Mouse (Mus musculus): Measurements from ENCODE around the gene Med28. TPM values are rescaled to one million over a fixed set of nuclear protein-coding genes. Genes with fewer than 3 reads are reported as not detected.

Med28 gene
- polyA plus RNA-seq, 1 experiment from 2014 or later = 192 TPM

GRCm38 (mm10) chr5:45520809-45521110 lies 731 bp downstream of the Med28 start:
- H3K36me3 ChIP-seq (ENCODE audit: control insufficient read depth, insufficient read depth, low read length) = peaks cover 6% of the 10 kb centered on the region
- H3K4me1 ChIP-seq (ENCODE audit: control insufficient read depth, insufficient read depth, low read length) = peaks cover 9% of the 10 kb centered on the region
- no peak for ATAC-seq (replicated peaks; ENCODE audit: insufficient number of reproducible peaks, low FRiP score, low TSS enrichment)
- H3K4me2 ChIP-seq = peak overlapping the region; percentile 84
- H3K9ac ChIP-seq (ENCODE audit: low read depth, low read length) = peak overlapping the region; percentile 95
- H3K9me3 ChIP-seq (replicated peaks; ENCODE audit: control insufficient read depth, low read length) = no peaks in the 10 kb centered on the region
- H3K27me3 ChIP-seq (ENCODE audit: control insufficient read depth, insufficient read depth, low read length) = no peaks in the 10 kb centered on the region
- 4% methylated on average over 5 of the region's 5 CpGs for WGBS (ENCODE audit: insufficient replicate concordance)
- H3K27ac ChIP-seq (ENCODE audit: low read depth, low read length) = no peak overlapping the region
- H3K4me3 ChIP-seq (ENCODE audit: low read depth, low read length) = peak overlapping the region; percentile 96

DNA sequence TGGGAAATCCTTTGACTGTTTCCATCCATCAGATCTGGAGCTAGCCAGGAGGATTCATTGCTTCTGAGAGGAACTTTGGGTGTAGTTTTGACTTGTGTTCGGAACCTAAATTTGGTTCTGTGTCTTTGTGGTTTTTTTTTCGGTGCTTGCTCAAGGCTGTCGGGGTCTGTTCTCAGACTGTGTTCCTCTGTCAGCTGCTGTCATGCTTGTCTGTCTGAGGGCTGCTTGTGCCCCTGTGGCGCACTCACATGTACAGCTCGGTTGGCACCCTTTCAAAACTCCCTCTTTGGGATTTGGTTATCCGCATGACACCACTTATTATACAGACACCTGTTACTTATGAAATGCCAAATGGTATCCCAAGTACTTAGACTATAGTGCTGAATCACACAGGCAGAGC lies 1.6 kb downstream of the Med28 start:
- Histone ChIP-seq H3K9ac (ENCODE audit: low read depth, low read length) (no peak overlapping the region), H3K27me3 (ENCODE audit: control insufficient read depth, insufficient read depth, low read length) (no peaks in the 10 kb centered on the region), H3K9me3 (replicated peaks; ENCODE audit: control insufficient read depth, low read length) (no peaks in the 10 kb centered on the region), H3K4me3 (ENCODE audit: low read depth, low read length) (no peak overlapping the region), H3K4me2 (peak overlapping the region; percentile 84; the same call in 1 of the 2 replicates), H3K4me1 (ENCODE audit: control insufficient read depth, insufficient read depth, low read length) (peaks cover 9% of the 10 kb centered on the region), H3K27ac (ENCODE audit: low read depth, low read length) (no peak overlapping the region), H3K36me3 (ENCODE audit: control insufficient read depth, insufficient read depth, low read length) (peaks cover 9% of the 10 kb centered on the region)
- no peak for ATAC-seq (replicated peaks; ENCODE audit: insufficient number of reproducible peaks, low FRiP score, low TSS enrichment)
- WGBS (ENCODE audit: insufficient replicate concordance) = 91% methylated on average over 6 of the region's 6 CpGs

DNA sequence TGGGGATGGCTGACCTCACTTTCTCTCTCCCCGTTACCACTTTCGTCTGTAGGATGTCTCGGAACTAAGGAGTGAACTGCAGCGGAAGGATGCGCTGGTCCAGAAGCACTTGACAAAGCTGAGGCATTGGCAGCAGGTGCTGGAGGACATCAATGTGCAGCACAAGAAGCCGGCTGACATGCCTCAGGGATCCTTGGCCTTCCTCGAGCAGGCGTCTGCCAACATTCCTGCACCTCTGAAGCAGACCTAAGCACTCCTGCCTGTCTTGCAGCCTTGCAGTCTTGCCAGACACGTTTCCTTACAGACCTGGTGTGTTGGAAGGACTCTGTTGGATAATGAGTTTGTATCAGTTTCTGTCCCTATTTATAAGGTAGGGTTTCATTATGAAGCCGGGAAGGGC lies 5.1 kb downstream of the Med28 start:
- no peak for ATAC-seq (replicated peaks; ENCODE audit: insufficient number of reproducible peaks, low FRiP score, low TSS enrichment)
- H3K9me3 ChIP-seq (replicated peaks; ENCODE audit: control insufficient read depth, low read length) = no peaks in the 10 kb centered on the region
- H3K4me2 ChIP-seq = no peak overlapping the region

DNA sequence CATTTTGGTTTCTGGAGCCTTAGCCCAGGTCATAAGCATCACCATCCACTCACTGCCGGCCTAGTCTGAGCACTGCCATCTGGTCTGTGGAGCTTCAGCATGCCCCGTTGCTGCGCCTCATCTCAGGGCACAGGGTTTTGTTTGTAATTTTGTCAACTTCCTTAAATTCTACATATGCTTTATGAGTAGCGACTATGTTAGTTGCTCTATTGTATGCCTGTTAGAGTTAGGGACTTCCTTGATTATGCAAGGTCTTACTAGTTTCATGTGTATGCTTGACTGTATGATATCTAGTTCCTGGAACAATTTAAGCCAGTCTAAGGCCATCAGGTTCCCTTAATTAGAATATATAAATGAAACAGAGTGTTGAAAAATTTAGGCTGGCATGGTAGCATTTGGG lies 6.3 kb downstream of the Med28 start:
- WGBS (ENCODE audit: insufficient replicate concordance) = 97% methylated on average over 4 of the region's 4 CpGs
- H3K9me3 ChIP-seq (replicated peaks; ENCODE audit: control insufficient read depth, low read length) = no peaks in the 10 kb centered on the region
- H3K4me2 ChIP-seq = no peak overlapping the region
- no peak for ATAC-seq (replicated peaks; ENCODE audit: insufficient number of reproducible peaks, low FRiP score, low TSS enrichment)
- H3K27ac ChIP-seq (ENCODE audit: low read depth, low read length) = no peak overlapping the region
- H3K4me3 ChIP-seq (ENCODE audit: low read depth, low read length) = no peak overlapping the region
- no peaks in the 10 kb centered on the region for H3K27me3 ChIP-seq (ENCODE audit: control insufficient read depth, insufficient read depth, low read length)
- H3K36me3 ChIP-seq (ENCODE audit: control insufficient read depth, insufficient read depth, low read length) = peaks cover 13% of the 10 kb centered on the region
- no peak overlapping the region for H3K9ac ChIP-seq (ENCODE audit: low read depth, low read length)
- peaks cover 3% of the 10 kb centered on the region; the same call in 1 of the 2 replicates for H3K4me1 ChIP-seq (ENCODE audit: control insufficient read depth, insufficient read depth, low read length)

More for the DNA sequence above, 5.1 kb downstream of the Med28 start:
- Histone ChIP-seq H3K36me3 (ENCODE audit: control insufficient read depth, insufficient read depth, low read length) (peaks cover 13% of the 10 kb centered on the region), H3K4me3 (ENCODE audit: low read depth, low read length) (no peak overlapping the region), H3K4me1 (ENCODE audit: control insufficient read depth, insufficient read depth, low read length) (peaks cover 9% of the 10 kb centered on the region; the same call in 1 of the 2 replicates), H3K9ac (ENCODE audit: low read depth, low read length) (no peak overlapping the region), H3K27me3 (ENCODE audit: control insufficient read depth, insufficient read depth, low read length) (no peaks in the 10 kb centered on the region), H3K27ac (ENCODE audit: low read depth, low read length) (no peak overlapping the region)
- WGBS (ENCODE audit: insufficient replicate concordance) = 89% methylated on average over 10 of the region's 10 CpGs

DNA sequence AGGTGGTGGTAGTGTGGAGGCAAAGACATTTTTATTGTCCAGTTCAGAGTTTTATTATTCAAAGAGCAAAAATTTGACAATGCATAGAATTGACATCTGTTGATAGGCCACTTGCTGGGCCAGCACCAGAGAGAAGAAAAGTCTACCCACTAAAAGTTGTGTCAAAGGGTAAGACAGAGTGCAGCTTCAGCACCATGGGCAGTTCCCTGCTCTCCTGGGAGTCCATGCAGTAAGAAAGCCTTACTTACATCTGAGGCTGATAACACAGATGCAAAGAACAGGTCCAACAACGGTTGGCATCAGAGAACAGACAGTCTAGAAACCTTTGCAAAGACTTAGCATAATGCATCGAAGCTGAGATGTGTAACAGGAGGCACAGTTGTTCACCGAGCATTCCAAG lies 9.7 kb downstream of the Med28 start:
- no peak overlapping the region for H3K27ac ChIP-seq (ENCODE audit: low read depth, low read length)
- WGBS (ENCODE audit: insufficient replicate concordance) = 83% methylated on average over 3 of the region's 3 CpGs
- H3K4me3 ChIP-seq (ENCODE audit: low read depth, low read length) = no peak overlapping the region
- H3K9me3 ChIP-seq (replicated peaks; ENCODE audit: control insufficient read depth, low read length) = no peaks in the 10 kb centered on the region
- H3K4me2 ChIP-seq = no peak overlapping the region
- ATAC-seq (replicated peaks; ENCODE audit: insufficient number of reproducible peaks, low FRiP score, low TSS enrichment) = no peak
- no peak overlapping the region for H3K9ac ChIP-seq (ENCODE audit: low read depth, low read length)
- H3K27me3 ChIP-seq (ENCODE audit: control insufficient read depth, insufficient read depth, low read length) = no peaks in the 10 kb centered on the region
- 0 out of 2 replicates have a peak, but pooled peaks cover 3% of the 10 kb centered on the region for H3K4me1 ChIP-seq (ENCODE audit: control insufficient read depth, insufficient read depth, low read length)
- peaks cover 11% of the 10 kb centered on the region for H3K36me3 ChIP-seq (ENCODE audit: control insufficient read depth, insufficient read depth, low read length)

GRCm38 (mm10) chr5:45534319-45535098 lies 14.5 kb downstream of the Med28 start:
- Histone ChIP-seq H3K36me3 (ENCODE audit: control insufficient read depth, insufficient read depth, low read length) (no peaks in the 10 kb centered on the region), H3K9ac (ENCODE audit: low read depth, low read length) (no peak overlapping the region), H3K27ac (ENCODE audit: low read depth, low read length) (no peak overlapping the region), H3K4me3 (ENCODE audit: low read depth, low read length) (no peak overlapping the region), H3K27me3 (ENCODE audit: control insufficient read depth, insufficient read depth, low read length) (no peaks in the 10 kb centered on the region), H3K4me1 (ENCODE audit: control insufficient read depth, insufficient read depth, low read length) (0 out of 2 replicates have a peak, but pooled peaks cover 3% of the 10 kb centered on the region), H3K9me3 (replicated peaks; ENCODE audit: control insufficient read depth, low read length) (no peaks in the 10 kb centered on the region), H3K4me2 (peak overlapping the region; percentile 2; the same call in 1 of the 2 replicates)
- WGBS (ENCODE audit: insufficient replicate concordance) = 7% methylated on average over 17 of the region's 17 CpGs
- peak; percentile 43; the same call in 1 of the 2 replicates for ATAC-seq (replicated peaks; ENCODE audit: insufficient number of reproducible peaks, low FRiP score, low TSS enrichment)

DNA sequence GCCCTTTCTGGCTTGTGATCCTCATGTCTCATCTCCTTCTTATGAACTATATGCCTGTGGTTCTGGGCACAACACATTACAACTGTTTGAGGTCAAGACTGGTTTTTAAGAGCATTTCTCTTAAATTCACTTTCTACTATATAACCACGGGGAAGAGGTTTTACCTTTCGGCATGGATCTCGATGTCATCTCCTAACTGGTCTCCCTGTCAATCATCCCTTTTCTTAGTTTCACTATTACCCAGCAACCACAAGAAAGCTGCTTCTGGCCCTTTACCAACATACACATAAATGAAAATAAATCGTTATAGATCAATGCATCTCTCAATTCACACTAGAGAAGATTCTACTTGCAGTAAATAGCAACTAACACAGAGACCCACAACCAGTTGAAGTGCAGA lies 15.1 kb downstream of the Med28 start:
- H3K4me2 ChIP-seq = no peak overlapping the region
- H3K9ac ChIP-seq (ENCODE audit: low read depth, low read length) = no peak overlapping the region
- WGBS (ENCODE audit: insufficient replicate concordance) = 61% methylated on average over 4 of the region's 4 CpGs
- H3K36me3 ChIP-seq (ENCODE audit: control insufficient read depth, insufficient read depth, low read length) = no peaks in the 10 kb centered on the region
- no peak overlapping the region for H3K4me3 ChIP-seq (ENCODE audit: low read depth, low read length)
- no peaks in the 10 kb centered on the region for H3K27me3 ChIP-seq (ENCODE audit: control insufficient read depth, insufficient read depth, low read length)
- ATAC-seq (replicated peaks; ENCODE audit: insufficient number of reproducible peaks, low FRiP score, low TSS enrichment) = no peak
- 0 out of 2 replicates have a peak, but pooled peaks cover 3% of the 10 kb centered on the region for H3K4me1 ChIP-seq (ENCODE audit: control insufficient read depth, insufficient read depth, low read length)
- no peaks in the 10 kb centered on the region for H3K9me3 ChIP-seq (replicated peaks; ENCODE audit: control insufficient read depth, low read length)
- H3K27ac ChIP-seq (ENCODE audit: low read depth, low read length) = no peak overlapping the region

- Histone ChIP-seq H3K4me3 (ENCODE audit: low read depth, low read length) (no peak overlapping the region), H3K27ac (ENCODE audit: low read depth, low read length) (no peak overlapping the region), H3K9ac (ENCODE audit: low read depth, low read length) (no peak overlapping the region), H3K9me3 (replicated peaks; ENCODE audit: control insufficient read depth, low read length) (no peaks in the 10 kb centered on the region), H3K4me2 (no peak overlapping the region), H3K27me3 (ENCODE audit: control insufficient read depth, insufficient read depth, low read length) (no peaks in the 10 kb centered on the region), H3K4me1 (ENCODE audit: control insufficient read depth, insufficient read depth, low read length) (no peaks in the 10 kb centered on the region), H3K36me3 (ENCODE audit: control insufficient read depth, insufficient read depth, low read length) (no peaks in the 10 kb centered on the region)
- ATAC-seq (replicated peaks; ENCODE audit: insufficient number of reproducible peaks, low FRiP score, low TSS enrichment) = no peak
- 49% methylated on average over 10 of the region's 10 CpGs for WGBS (ENCODE audit: insufficient replicate concordance)
These were observed 19.5 kb downstream of the Med28 start for GRCm38 (mm10) chr5:45539502-45539901.

- 49% methylated on average over 5 of the region's 5 CpGs for WGBS (ENCODE audit: insufficient replicate concordance)
- no peaks in the 10 kb centered on the region for H3K9me3 ChIP-seq (replicated peaks; ENCODE audit: control insufficient read depth, low read length)
- H3K4me2 ChIP-seq = no peak overlapping the region
- no peaks in the 10 kb centered on the region for H3K27me3 ChIP-seq (ENCODE audit: control insufficient read depth, insufficient read depth, low read length)
- no peak overlapping the region for H3K9ac ChIP-seq (ENCODE audit: low read depth, low read length)
- no peak for ATAC-seq (replicated peaks; ENCODE audit: insufficient number of reproducible peaks, low FRiP score, low TSS enrichment)
- no peak overlapping the region for H3K4me3 ChIP-seq (ENCODE audit: low read depth, low read length)
- no peaks in the 10 kb centered on the region for H3K4me1 ChIP-seq (ENCODE audit: control insufficient read depth, insufficient read depth, low read length)
- no peaks in the 10 kb centered on the region for H3K36me3 ChIP-seq (ENCODE audit: control insufficient read depth, insufficient read depth, low read length)
- no peak overlapping the region for H3K27ac ChIP-seq (ENCODE audit: low read depth, low read length)
These were observed 23.3 kb downstream of the Med28 start for GRCm38 (mm10) chr5:45543374-45543773.
